In the genomic region with DNA sequence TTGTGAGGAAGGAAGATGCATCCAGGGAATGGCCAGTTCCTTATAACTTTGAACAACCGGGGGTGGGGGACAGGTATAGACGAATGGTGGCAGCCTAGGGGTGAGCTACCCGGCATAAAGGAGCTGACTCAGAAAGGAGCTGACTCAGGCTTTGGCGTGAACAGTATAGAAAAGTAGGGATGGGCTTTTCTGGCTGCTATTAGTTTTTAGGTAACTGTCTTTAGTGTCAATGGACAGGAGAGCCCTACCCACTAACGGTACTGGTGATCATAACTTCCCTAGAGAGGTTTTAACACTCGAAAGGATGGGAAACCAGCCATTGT, we compare ENCODE assay signal across 8 mouse cellular contexts. TPM values are rescaled to one million over a fixed set of nuclear protein-coding genes. Genes with fewer than 3 reads are reported as not detected.
DNase-seq lines count a peak whose midpoint lies in the region; ATAC-seq and TF ChIP-seq lines count a peak whose summit lies in the region.

No protein-coding gene starts in this region.

- DNase-seq in lung, postnatal 10 days: no peak
- no peak for DNase-seq in layer of hippocampus, adult 9-10 months (ENCODE audit: low spot score)
- DNase-seq in c-Kit-positive CD71-positive TER-119-positive erythroid progenitor cells, embryonic 14.5 days (ENCODE audit: low spot score): no peak
- no peak for DNase-seq in adipocyte (ENCODE audit: low spot score)

- H3K27ac ChIP-seq in lung, embryonic 15.5 days: peak overlapping the region; percentile 85
- H3K27ac ChIP-seq in embryonic facial prominence, embryonic 12.5 days: peak overlapping the region; percentile 94
- peak overlapping the region; percentile 90 for H3K27ac ChIP-seq in intestine, postnatal 0 days (ENCODE audit: low read depth, low read length)
- peak overlapping the region; percentile 94 for H3K27ac ChIP-seq in neural tube, embryonic 13.5 days (replicated peaks)

- H3K4me2 ChIP-seq in lung, embryonic 15.5 days: peak overlapping the region; percentile 83
- peak overlapping the region; percentile 62 for H3K4me2 ChIP-seq in embryonic facial prominence, embryonic 12.5 days (replicated peaks)
- H3K4me2 ChIP-seq in intestine, postnatal 0 days (replicated peaks; ENCODE audit: low read depth): peak overlapping the region; percentile 89
- peak overlapping the region; percentile 76 for H3K4me2 ChIP-seq in neural tube, embryonic 13.5 days

- no peaks in the 10 kb centered on the region for H3K27me3 ChIP-seq in lung, embryonic 15.5 days
- no peaks in the 10 kb centered on the region for H3K27me3 ChIP-seq in embryonic facial prominence, embryonic 12.5 days
- no peaks in the 10 kb centered on the region for H3K27me3 ChIP-seq in intestine, postnatal 0 days (replicated peaks; ENCODE audit: control insufficient read depth, insufficient read depth, low read length)
- no peaks in the 10 kb centered on the region for H3K27me3 ChIP-seq in neural tube, embryonic 13.5 days

- WGBS in lung, embryonic 15.5 days: 0% methylated on average over 6 of the region's 6 CpGs
- WGBS in embryonic facial prominence, embryonic 12.5 days: 1% methylated on average over 6 of the region's 6 CpGs
- WGBS in intestine, postnatal 0 days: 1% methylated on average over 6 of the region's 6 CpGs
- WGBS in neural tube, embryonic 13.5 days: 2% methylated on average over 6 of the region's 6 CpGs

- peak overlapping the region; percentile 74 for H3K9ac ChIP-seq in lung, embryonic 15.5 days
- peak overlapping the region; percentile 76 for H3K9ac ChIP-seq in embryonic facial prominence, embryonic 12.5 days
- peak overlapping the region; percentile 68 for H3K9ac ChIP-seq in intestine, postnatal 0 days (ENCODE audit: low read depth, low read length)
- peak overlapping the region; percentile 86 for H3K9ac ChIP-seq in neural tube, embryonic 13.5 days

- ATAC-seq in lung, embryonic 15.5 days (ENCODE audit: borderline replicate concordance, extremely low read depth, low FRiP score, low TSS enrichment): 0 out of 2 replicates have a peak, but pooled peaks have one; percentile 2
- ATAC-seq in embryonic facial prominence, embryonic 12.5 days (ENCODE audit: insufficient number of reproducible peaks, insufficient read depth, low FRiP score, low TSS enrichment): peak; percentile 25
- ATAC-seq in intestine, postnatal 0 days: peak; percentile 5
- ATAC-seq in neural tube, embryonic 13.5 days (ENCODE audit: low read depth): peak; percentile 43

- H3K36me3 ChIP-seq in lung, embryonic 15.5 days: no peaks in the 10 kb centered on the region
- H3K36me3 ChIP-seq in embryonic facial prominence, embryonic 12.5 days: no peaks in the 10 kb centered on the region
- no peaks in the 10 kb centered on the region for H3K36me3 ChIP-seq in intestine, postnatal 0 days (ENCODE audit: control insufficient read depth, insufficient read depth)
- no peaks in the 10 kb centered on the region for H3K36me3 ChIP-seq in neural tube, embryonic 13.5 days

- H3K9me3 ChIP-seq in lung, embryonic 15.5 days: no peaks in the 10 kb centered on the region
- H3K9me3 ChIP-seq in embryonic facial prominence, embryonic 12.5 days: no peaks in the 10 kb centered on the region
- no peaks in the 10 kb centered on the region for H3K9me3 ChIP-seq in intestine, postnatal 0 days (ENCODE audit: control insufficient read depth)
- H3K9me3 ChIP-seq in neural tube, embryonic 13.5 days: no peaks in the 10 kb centered on the region

- peaks cover 16% of the 10 kb centered on the region for H3K4me1 ChIP-seq in lung, embryonic 15.5 days
- peaks cover 9% of the 10 kb centered on the region for H3K4me1 ChIP-seq in embryonic facial prominence, embryonic 12.5 days
- no peaks in the 10 kb centered on the region for H3K4me1 ChIP-seq in intestine, postnatal 0 days (replicated peaks; ENCODE audit: control insufficient read depth, insufficient read depth, low read length)
- H3K4me1 ChIP-seq in neural tube, embryonic 13.5 days (replicated peaks): peaks cover 32% of the 10 kb centered on the region

- no peak for TF ChIP-seq CTCF in intestine, postnatal 0 days (IDR thresholded peaks at IDR 0.05; ENCODE audit: low read depth)

- peak overlapping the region; percentile 96 for H3K4me3 ChIP-seq in lung, embryonic 15.5 days
- H3K4me3 ChIP-seq in embryonic facial prominence, embryonic 12.5 days: peak overlapping the region; percentile 88
- H3K4me3 ChIP-seq in intestine, postnatal 0 days (ENCODE audit: low read depth, low read length): peak overlapping the region; percentile 76
- peak overlapping the region; percentile 84 for H3K4me3 ChIP-seq in neural tube, embryonic 13.5 days

RNA-seq across cellular contexts. Expression of gene Pgrmc2, which starts 0.9 kb away (rescaled TPM):
- 31.1 and 33.9 TPM in 2 replicates for polyA plus RNA-seq in lung, embryonic 15.5 days (2015; fragmentation: Nextera tagmentation; extraction: Ambion mirVana)
- polyA plus RNA-seq in embryonic facial prominence, embryonic 12.5 days (2016; fragmentation: Nextera tagmentation; extraction: Ambion mirVana): 50.3 and 50.8 TPM in 2 replicates
- polyA plus RNA-seq in intestine, postnatal 0 days (2015; fragmentation: Nextera tagmentation; extraction: Ambion mirVana): 95.8 and 96.2 TPM in 2 replicates
- 33.2 and 36.3 TPM in 2 replicates for polyA plus RNA-seq in neural tube, embryonic 13.5 days (2015; fragmentation: Nextera tagmentation; extraction: Ambion mirVana)
